Mouse (Mus musculus) heart, embryonic 16.5 days (tissue): ENCODE data around the gene Prkn. TPM values are rescaled to one million over a fixed set of nuclear protein-coding genes. Genes with fewer than 3 reads are reported as not detected.
"Not testable (repeated sequence)": the region's sequence is repeated elsewhere in the genome, so short reads cannot be mapped to it uniquely, and the experiment has no call there.

Experiments
- ATAC-seq: fragments of 200-750 bp; cut with Nextera tagmentation; replicated peaks from 2 replicates; pipeline ENCODE4 v1.8.0; 2017; ENCODE audit warnings: moderate number of reproducible peaks; ENCODE audit not compliant: insufficient read depth, low FRiP score; ENCODE audit errors: extremely low read depth
- H3K27ac ChIP-seq: fragments of 300-500 bp; sonication (generic); 2 replicates; pipeline ENCODE4 v1.5.1; 2014; ENCODE audit warnings: mild to moderate bottlenecking, low read length, control low read depth, moderate library complexity
- H3K27me3 ChIP-seq: fragments of 300-500 bp; sonication (generic); 2 replicates; pipeline ENCODE4 v1.6.1; 2014; ENCODE audit warnings: low read length, mixed read lengths; ENCODE audit not compliant: control insufficient read depth, insufficient read depth
- H3K36me3 ChIP-seq: fragments of 300-500 bp; sonication (generic); 2 replicates; pipeline ENCODE4 v1.6.1; 2014; ENCODE audit not compliant: control insufficient read depth, insufficient read depth
- H3K4me1 ChIP-seq: fragments of 300-500 bp; sonication (generic); 2 replicates; pipeline ENCODE4 v1.6.1; 2014; ENCODE audit warnings: low read length, mixed read lengths; ENCODE audit not compliant: control insufficient read depth, insufficient read depth
- H3K4me2 ChIP-seq: fragments of 300-500 bp; sonication (generic); 2 replicates; pipeline ENCODE4 v1.6.1; 2014; ENCODE audit warnings: low read depth, mild to moderate bottlenecking, control low read depth, low read length
- H3K4me3 ChIP-seq: fragments of 300-500 bp; sonication (generic); 2 replicates; pipeline ENCODE4 v1.5.1; 2014; ENCODE audit warnings: mild to moderate bottlenecking, control low read depth, low read length
- H3K9ac ChIP-seq: fragments of 300-500 bp; sonication (generic); 2 replicates; pipeline ENCODE4 v1.6.1; 2014; ENCODE audit warnings: low read length, control low read depth
- H3K9me3 ChIP-seq: fragments of 300-500 bp; sonication (generic); replicated peaks from 2 replicates; pipeline ENCODE4 v1.6.1; 2016; ENCODE audit warnings: low read length; ENCODE audit not compliant: control insufficient read depth
- WGBS: fragments of 180-500 bp; shearing (Covaris S2); extraction: QIAGEN DNeasy Blood & Tissue Kit; methylation state at CpG from one replicate; pipeline ENCODE4 v1.1.7; 2014; 5-methylcytosine and 5-hydroxymethylcytosine counted together
- polyA plus RNA-seq: library from polyadenylated mRNA; unstranded; fragments of >200 nt; fragmentation: Nextera tagmentation; extraction: Ambion mirVana; gene quantifications from 2 replicates; pipeline ENCODE4 v1.2.1, GENCODE M21; 2015

The Prkn gene
- polyA plus RNA-seq, 1 experiment from 2014 or later: 2.4 TPM

GRCm38 (mm10) chr17:11198134-11198533, 357.9 kb downstream of the Prkn start:
- H3K36me3 ChIP-seq: no peaks in the 10 kb centered on the region
- H3K4me1 ChIP-seq: no peaks in the 10 kb centered on the region
- WGBS: 66% methylated on average over 2 of the region's 2 CpGs
- no peak for ATAC-seq
- H3K9ac ChIP-seq: no peak overlapping the region
- no peak overlapping the region for H3K4me3 ChIP-seq
- no peak overlapping the region for H3K4me2 ChIP-seq
- no peaks in the 10 kb centered on the region for H3K9me3 ChIP-seq
- H3K27me3 ChIP-seq: no peaks in the 10 kb centered on the region
- H3K27ac ChIP-seq: no peak overlapping the region

- H3K27me3 ChIP-seq, H3K4me1 ChIP-seq, H3K27ac ChIP-seq, H3K4me3 ChIP-seq, H3K9ac ChIP-seq, ATAC-seq, H3K9me3 ChIP-seq, H3K4me2 ChIP-seq, H3K36me3 ChIP-seq: not testable (repeated sequence)
- WGBS: 80% methylated on average over 4 of the region's 4 CpGs
These were observed 368.9 kb downstream of the Prkn start for GRCm38 (mm10) chr17:11209063-11209462.

GRCm38 (mm10) chr17:11211006-11211405, 370.8 kb downstream of the Prkn start:
- no peak for ATAC-seq

GRCm38 (mm10) chr17:11211591-11211990, 371.4 kb downstream of the Prkn start:
- H3K4me3 ChIP-seq: no peak overlapping the region
- H3K36me3 ChIP-seq: no peaks in the 10 kb centered on the region
- H3K27me3 ChIP-seq: no peaks in the 10 kb centered on the region
- no peak overlapping the region for H3K4me2 ChIP-seq
- H3K9ac ChIP-seq: no peak overlapping the region
- no peaks in the 10 kb centered on the region for H3K9me3 ChIP-seq
- no peak overlapping the region for H3K27ac ChIP-seq
- H3K4me1 ChIP-seq: no peaks in the 10 kb centered on the region
- no peak for ATAC-seq
- WGBS: 69% methylated on average over 4 of the region's 4 CpGs

More at GRCm38 (mm10) chr17:11211006-11211405, 370.8 kb downstream of the Prkn start:
- Histone ChIP-seq H3K9me3 (no peaks in the 10 kb centered on the region), H3K27me3 (no peaks in the 10 kb centered on the region), H3K4me1 (no peaks in the 10 kb centered on the region), H3K4me2 (no peak overlapping the region), H3K4me3 (no peak overlapping the region), H3K9ac (no peak overlapping the region), H3K27ac (no peak overlapping the region), H3K36me3 (no peaks in the 10 kb centered on the region)
- 81% methylated on average over 11 of the region's 11 CpGs for WGBS

GRCm38 (mm10) chr17:11213689-11214088, 373.5 kb downstream of the Prkn start:
- 88% methylated on average over 3 of the region's 3 CpGs for WGBS
- H3K4me2 ChIP-seq: no peak overlapping the region
- no peak overlapping the region for H3K27ac ChIP-seq
- H3K4me1 ChIP-seq: no peaks in the 10 kb centered on the region
- H3K9me3 ChIP-seq: no peaks in the 10 kb centered on the region
- no peaks in the 10 kb centered on the region for H3K27me3 ChIP-seq
- no peak for ATAC-seq
- H3K36me3 ChIP-seq: no peaks in the 10 kb centered on the region
- H3K9ac ChIP-seq: no peak overlapping the region
- H3K4me3 ChIP-seq: no peak overlapping the region

- Histone ChIP-seq H3K4me3 (no peak overlapping the region), H3K4me1 (no peaks in the 10 kb centered on the region), H3K4me2 (no peak overlapping the region), H3K9me3 (no peaks in the 10 kb centered on the region), H3K9ac (no peak overlapping the region), H3K27me3 (no peaks in the 10 kb centered on the region), H3K27ac (no peak overlapping the region), H3K36me3 (no peaks in the 10 kb centered on the region)
- 62% methylated on average over 4 of the region's 4 CpGs for WGBS
- ATAC-seq: no peak
These were observed 388.8 kb downstream of the Prkn start for GRCm38 (mm10) chr17:11229011-11229410.

- H3K4me2 ChIP-seq: no peak overlapping the region
- 40% methylated on average over 1 of the region's 1 CpGs for WGBS
- no peak for ATAC-seq
These were observed 389.2 kb downstream of the Prkn start for GRCm38 (mm10) chr17:11229426-11229825.

GRCm38 (mm10) chr17:11230604-11231395, 390.6 kb downstream of the Prkn start:
- ATAC-seq: no peak

More at GRCm38 (mm10) chr17:11229426-11229825, 389.2 kb downstream of the Prkn start:
- Histone ChIP-seq H3K9ac (no peak overlapping the region), H3K9me3 (no peaks in the 10 kb centered on the region), H3K36me3 (no peaks in the 10 kb centered on the region), H3K4me3 (no peak overlapping the region), H3K27me3 (no peaks in the 10 kb centered on the region), H3K27ac (no peak overlapping the region), H3K4me1 (no peaks in the 10 kb centered on the region)

GRCm38 (mm10) chr17:11235273-11235672, 395.1 kb downstream of the Prkn start:
- H3K27ac ChIP-seq: no peak overlapping the region
- H3K4me2 ChIP-seq: no peak overlapping the region
- no peaks in the 10 kb centered on the region for H3K4me1 ChIP-seq
- no peak for ATAC-seq
- 63% methylated on average over 1 of the region's 1 CpGs for WGBS
- no peak overlapping the region for H3K4me3 ChIP-seq
- H3K9me3 ChIP-seq: no peaks in the 10 kb centered on the region
- H3K27me3 ChIP-seq: no peaks in the 10 kb centered on the region
- H3K9ac ChIP-seq: no peak overlapping the region
- no peaks in the 10 kb centered on the region for H3K36me3 ChIP-seq

More at GRCm38 (mm10) chr17:11230604-11231395, 390.6 kb downstream of the Prkn start:
- no peaks in the 10 kb centered on the region for H3K36me3 ChIP-seq
- no peak overlapping the region for H3K9ac ChIP-seq
- no peak overlapping the region for H3K4me3 ChIP-seq
- H3K9me3 ChIP-seq: no peaks in the 10 kb centered on the region
- 35% methylated on average over 12 of the region's 12 CpGs for WGBS
- H3K27me3 ChIP-seq: no peaks in the 10 kb centered on the region
- H3K4me2 ChIP-seq: no peak overlapping the region
- no peaks in the 10 kb centered on the region for H3K4me1 ChIP-seq
- H3K27ac ChIP-seq: no peak overlapping the region
